Mouse (Mus musculus): Measurements from ENCODE around the gene Sos1. TPM values are rescaled to one million over a fixed set of nuclear protein-coding genes. Genes with fewer than 3 reads are reported as not detected.
A peak's percentile ranks its signal among the peaks of the same experiment; 100 is the strongest.
"Not testable (repeated sequence)": the region's sequence is repeated elsewhere in the genome, so short reads cannot be mapped to it uniquely, and the experiment has no call there.

Sos1 gene
- total and polyA plus RNA-seq, 3 experiments = 3.2 to 13.1 (median 11.2) TPM

DNA sequence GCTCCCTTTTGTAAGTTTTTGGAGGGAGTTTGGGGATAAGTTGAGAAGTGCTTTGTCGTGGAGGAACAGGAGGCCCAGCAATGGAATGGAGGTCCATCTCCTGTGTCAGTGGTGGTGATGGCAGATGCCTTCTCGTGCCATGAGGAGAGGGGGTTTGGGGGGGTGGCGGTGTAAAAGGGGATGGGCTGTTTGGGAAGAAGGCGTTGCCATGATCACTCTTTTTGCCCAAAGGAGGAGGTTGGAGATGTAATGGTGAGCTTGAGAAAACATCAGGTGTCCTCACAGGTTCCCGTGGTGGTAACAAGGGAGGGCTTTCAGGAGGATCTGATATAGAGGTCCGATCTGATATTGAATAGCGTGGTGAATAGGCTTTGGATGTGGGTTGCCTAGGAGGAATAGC, 82.0 kb downstream of the Sos1 start:
- Histone ChIP-seq H3K79me2 (replicated peaks; ENCODE audit: control insufficient read depth, insufficient read depth, low read length) (no peaks in the 10 kb centered on the region), H3K27me3 (ENCODE audit: control insufficient read depth, insufficient read depth, low read length) (no peaks in the 10 kb centered on the region), H3K36me3 (ENCODE audit: control insufficient read depth, insufficient read depth, low read length) (no peaks in the 10 kb centered on the region), H3K27ac (no peak overlapping the region), H3K4me3 (no peak overlapping the region), H3K4me1 (ENCODE audit: control insufficient read depth, insufficient read depth, low read length) (no peaks in the 10 kb centered on the region), H3K9ac (ENCODE audit: low read depth, low read length) (no peak overlapping the region)
- DNase-seq = no peak
- TF ChIP-seq EP300 (IDR thresholded peaks at IDR 0.05; ENCODE audit: insufficient read depth, low read depth, low read length) (no peak), CTCF (IDR thresholded peaks at IDR 0.05) (no peak), POLR2A (IDR thresholded peaks at IDR 0.05; ENCODE audit: insufficient read depth, low read depth, low read length) (no peak)
- 94% methylated on average over 7 of the region's 7 CpGs for WGBS
- intact Hi-C loops (cut with DNase I) = no loop called here

DNA sequence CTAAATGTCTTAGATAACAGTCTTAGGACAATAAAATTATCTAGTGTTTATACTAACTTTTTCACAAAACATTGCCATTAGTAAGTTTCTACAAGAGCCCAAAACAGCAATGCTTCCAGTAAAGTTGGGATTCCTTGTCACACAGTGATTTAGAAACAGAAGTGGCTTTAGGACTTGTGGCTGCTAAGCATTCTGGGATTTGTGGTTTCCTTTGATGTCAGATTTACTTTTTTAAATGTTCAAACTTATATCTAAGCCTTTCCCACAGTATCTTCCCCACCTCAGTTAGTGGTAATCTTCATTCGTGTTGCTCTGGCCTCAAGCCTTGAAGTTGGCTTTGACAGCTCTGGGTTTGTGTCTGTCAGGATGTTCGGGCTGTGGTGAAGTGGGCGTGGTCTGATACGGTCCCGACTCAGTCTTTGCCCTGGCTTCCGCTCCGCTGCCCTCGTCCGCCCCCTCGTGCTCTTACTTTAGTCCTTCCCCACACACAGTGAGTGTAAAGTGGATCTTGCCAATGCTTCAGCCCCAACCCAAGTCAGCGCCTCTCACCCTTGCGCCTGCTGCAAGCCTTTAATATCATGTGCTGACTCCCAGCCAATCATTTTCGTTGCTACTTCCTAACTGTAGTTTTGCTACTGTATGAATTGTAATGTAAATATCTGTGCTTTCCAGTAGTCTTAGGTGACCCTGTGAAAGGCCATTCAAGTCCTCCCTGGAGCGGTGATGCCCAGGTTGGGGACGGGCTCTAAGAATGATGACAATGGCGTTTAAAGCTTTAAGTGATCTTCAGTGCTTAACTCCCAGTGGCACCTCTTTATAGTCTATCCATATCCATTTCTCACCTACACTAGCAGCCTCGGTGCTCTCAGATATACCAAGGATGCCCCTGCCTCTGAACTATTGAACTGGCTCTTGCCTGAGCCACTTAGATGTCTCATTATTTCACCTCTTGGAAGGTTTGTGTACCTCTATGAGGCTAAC, 88.5 kb downstream of the Sos1 start:
- no peaks in the 10 kb centered on the region for H3K79me2 ChIP-seq (replicated peaks; ENCODE audit: control insufficient read depth, insufficient read depth, low read length)
- TF ChIP-seq POLR2A (IDR thresholded peaks at IDR 0.05; ENCODE audit: insufficient read depth, low read depth, low read length) = no peak
- TF ChIP-seq CTCF (IDR thresholded peaks at IDR 0.05) = peak; percentile 58
- 0 out of 2 replicates have a peak, but pooled peaks have one; percentile 32 for TF ChIP-seq EP300 (IDR thresholded peaks at IDR 0.05; ENCODE audit: insufficient read depth, low read depth, low read length)
- WGBS = 11% methylated on average over 17 of the region's 17 CpGs
- DNase-seq = peak; percentile 56 to 70
- H3K27me3 ChIP-seq (ENCODE audit: control insufficient read depth, insufficient read depth, low read length) = no peaks in the 10 kb centered on the region
- H3K4me3 ChIP-seq = peak overlapping the region; percentile 50
- no peaks in the 10 kb centered on the region for H3K4me1 ChIP-seq (ENCODE audit: control insufficient read depth, insufficient read depth, low read length)
- intact Hi-C loops (cut with DNase I) = loop anchor here (1.0 kb wide), 1 partner anchor 100 kb away; no protein-coding TSS in a partner anchor
- H3K27ac ChIP-seq = no peak overlapping the region
- H3K9ac ChIP-seq (ENCODE audit: low read depth, low read length) = peak overlapping the region; percentile 53
- no peaks in the 10 kb centered on the region for H3K36me3 ChIP-seq (ENCODE audit: control insufficient read depth, insufficient read depth, low read length)

DNA sequence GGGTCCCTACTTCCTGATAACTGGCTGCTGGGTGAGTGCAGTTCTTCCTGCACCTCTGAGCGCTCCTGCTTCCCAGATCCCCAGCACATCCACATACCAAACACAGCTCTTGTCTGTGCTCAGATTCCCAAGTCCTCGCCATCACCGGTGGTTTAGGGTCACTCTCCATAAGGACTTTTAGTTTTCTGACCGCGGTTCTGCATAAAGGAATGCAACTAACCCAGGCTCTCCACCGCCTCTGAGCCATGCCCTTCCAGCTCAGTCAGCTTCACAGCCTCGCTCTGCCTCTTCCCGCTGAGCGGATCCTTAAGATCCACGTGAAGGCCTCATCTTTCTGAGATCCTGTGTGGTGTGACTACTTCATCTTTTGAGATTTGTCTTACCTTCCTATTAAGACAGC, 90.2 kb downstream of the Sos1 start:
- DNase-seq = no peak
- WGBS = 66% methylated on average over 10 of the region's 10 CpGs

DNA sequence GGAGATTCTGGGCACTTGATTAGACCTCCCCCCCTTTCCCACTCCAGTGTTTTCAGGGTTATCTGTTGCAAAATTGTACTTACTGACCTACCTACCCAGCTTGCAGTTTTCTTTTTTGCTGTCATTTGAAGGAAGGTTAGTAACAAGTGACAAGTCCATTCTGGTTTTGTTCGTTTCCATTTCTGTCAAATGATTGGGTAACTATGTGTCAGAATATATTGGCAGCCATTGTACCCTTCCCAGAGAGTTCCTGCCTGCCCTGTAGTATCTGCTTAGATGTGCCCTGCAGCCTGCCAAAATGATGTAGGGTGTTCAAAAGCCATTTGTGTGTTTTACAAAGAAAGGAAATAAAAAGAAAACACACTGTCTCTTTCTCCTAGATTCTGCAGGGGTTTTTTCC, 94.6 kb downstream of the Sos1 start:
- WGBS = 41% methylated on average over 1 of the region's 1 CpGs
- intact Hi-C loops (cut with DNase I) = no loop called here

More for the DNA sequence above, 90.2 kb downstream of the Sos1 start:
- intact Hi-C loops (cut with DNase I) = no loop called here
- no peaks in the 10 kb centered on the region for H3K27me3 ChIP-seq (ENCODE audit: control insufficient read depth, insufficient read depth, low read length)
- no peak overlapping the region for H3K27ac ChIP-seq
- no peak overlapping the region for H3K9ac ChIP-seq (ENCODE audit: low read depth, low read length)
- no peaks in the 10 kb centered on the region for H3K79me2 ChIP-seq (replicated peaks; ENCODE audit: control insufficient read depth, insufficient read depth, low read length)
- H3K4me3 ChIP-seq = no peak overlapping the region
- H3K4me1 ChIP-seq (ENCODE audit: control insufficient read depth, insufficient read depth, low read length) = no peaks in the 10 kb centered on the region
- TF ChIP-seq CTCF (IDR thresholded peaks at IDR 0.05) (no peak), POLR2A (IDR thresholded peaks at IDR 0.05; ENCODE audit: insufficient read depth, low read depth, low read length) (no peak), EP300 (IDR thresholded peaks at IDR 0.05; ENCODE audit: insufficient read depth, low read depth, low read length) (no peak)
- no peaks in the 10 kb centered on the region for H3K36me3 ChIP-seq (ENCODE audit: control insufficient read depth, insufficient read depth, low read length)

DNA sequence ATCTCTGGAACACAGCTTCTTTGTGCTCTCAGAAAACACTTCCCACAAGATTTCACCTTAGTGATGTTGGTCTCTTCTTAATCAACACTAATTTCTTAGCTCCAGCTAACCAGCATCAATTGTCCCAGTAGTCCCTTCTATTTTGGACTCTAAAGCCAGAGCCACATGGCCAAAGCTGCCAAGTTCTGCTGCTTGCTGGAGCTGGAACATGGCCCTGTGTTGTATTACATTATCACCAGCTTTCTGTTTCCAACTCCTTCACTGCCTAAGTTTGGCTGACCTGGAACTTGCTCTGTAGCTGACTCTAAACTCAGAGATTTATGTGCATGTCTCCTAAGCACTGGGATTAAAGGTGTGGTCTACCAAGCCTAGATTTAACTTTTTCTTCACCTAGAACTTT, 101.9 kb downstream of the Sos1 start:
- H3K79me2 ChIP-seq (replicated peaks; ENCODE audit: control insufficient read depth, insufficient read depth, low read length); intact Hi-C loops (cut with DNase I); H3K9ac ChIP-seq (ENCODE audit: low read depth, low read length); H3K27ac ChIP-seq; H3K36me3 ChIP-seq (ENCODE audit: control insufficient read depth, insufficient read depth, low read length); H3K27me3 ChIP-seq (ENCODE audit: control insufficient read depth, insufficient read depth, low read length); H3K4me3 ChIP-seq; H3K4me1 ChIP-seq (ENCODE audit: control insufficient read depth, insufficient read depth, low read length): not testable (repeated sequence)
- DNase-seq = peak in 1 of 2 experiments; percentile 53

More for the DNA sequence above, 94.6 kb downstream of the Sos1 start:
- no peaks in the 10 kb centered on the region for H3K4me1 ChIP-seq (ENCODE audit: control insufficient read depth, insufficient read depth, low read length)
- no peak overlapping the region for H3K27ac ChIP-seq
- no peak overlapping the region for H3K4me3 ChIP-seq
- no peak for DNase-seq
- TF ChIP-seq POLR2A (IDR thresholded peaks at IDR 0.05; ENCODE audit: insufficient read depth, low read depth, low read length) (no peak), EP300 (IDR thresholded peaks at IDR 0.05; ENCODE audit: insufficient read depth, low read depth, low read length) (no peak), CTCF (IDR thresholded peaks at IDR 0.05) (no peak)
- H3K36me3 ChIP-seq (ENCODE audit: control insufficient read depth, insufficient read depth, low read length) = no peaks in the 10 kb centered on the region
- H3K79me2 ChIP-seq (replicated peaks; ENCODE audit: control insufficient read depth, insufficient read depth, low read length) = no peaks in the 10 kb centered on the region
- no peak overlapping the region for H3K9ac ChIP-seq (ENCODE audit: low read depth, low read length)
- no peaks in the 10 kb centered on the region for H3K27me3 ChIP-seq (ENCODE audit: control insufficient read depth, insufficient read depth, low read length)

DNA sequence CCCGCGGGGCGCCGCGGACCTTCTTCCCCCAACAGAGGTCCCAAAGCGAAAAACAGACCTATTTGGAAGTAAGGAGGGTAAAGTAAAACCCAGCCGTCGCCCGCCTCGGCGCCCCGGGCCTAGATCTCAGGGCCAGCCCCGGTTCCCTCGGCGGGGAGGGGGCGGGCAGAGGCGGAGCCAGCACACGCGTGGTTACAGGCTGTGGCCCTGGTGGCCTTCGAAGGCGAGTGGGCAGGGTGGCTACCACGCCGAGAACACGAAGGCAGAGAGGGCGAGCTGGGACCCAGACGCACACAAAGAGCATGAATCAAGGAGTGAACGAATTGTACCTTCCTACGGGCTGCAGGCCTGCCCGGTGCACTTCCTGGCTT, 106.5 kb downstream of the Sos1 start:
- 29% methylated on average over 29 of the region's 29 CpGs for WGBS
- peak overlapping the region; percentile 56 for H3K27ac ChIP-seq
- no peaks in the 10 kb centered on the region for H3K79me2 ChIP-seq (replicated peaks; ENCODE audit: control insufficient read depth, insufficient read depth, low read length)
- no peak for TF ChIP-seq EP300 (IDR thresholded peaks at IDR 0.05; ENCODE audit: insufficient read depth, low read depth, low read length)
- TF ChIP-seq POLR2A (IDR thresholded peaks at IDR 0.05; ENCODE audit: insufficient read depth, low read depth, low read length) = no peak
- no peak for TF ChIP-seq CTCF (IDR thresholded peaks at IDR 0.05)
- H3K4me1 ChIP-seq (ENCODE audit: control insufficient read depth, insufficient read depth, low read length) = peaks cover 2% of the 10 kb centered on the region
- peak overlapping the region; percentile 68 for H3K9ac ChIP-seq (ENCODE audit: low read depth, low read length)
- no peaks in the 10 kb centered on the region for H3K36me3 ChIP-seq (ENCODE audit: control insufficient read depth, insufficient read depth, low read length)
- DNase-seq = no peak
- H3K4me3 ChIP-seq = peak overlapping the region; percentile 55
- intact Hi-C loops (cut with DNase I) = loop anchor here (5.0 kb wide), 2 partner anchors 81 to 354 kb away; partner anchors contain the start of genes Dhx57, Map4k3 and Morn2
- no peaks in the 10 kb centered on the region for H3K27me3 ChIP-seq (ENCODE audit: control insufficient read depth, insufficient read depth, low read length)
